Mouse (Mus musculus): ENCODE measurements around the gene Nrxn1.

DNA sequence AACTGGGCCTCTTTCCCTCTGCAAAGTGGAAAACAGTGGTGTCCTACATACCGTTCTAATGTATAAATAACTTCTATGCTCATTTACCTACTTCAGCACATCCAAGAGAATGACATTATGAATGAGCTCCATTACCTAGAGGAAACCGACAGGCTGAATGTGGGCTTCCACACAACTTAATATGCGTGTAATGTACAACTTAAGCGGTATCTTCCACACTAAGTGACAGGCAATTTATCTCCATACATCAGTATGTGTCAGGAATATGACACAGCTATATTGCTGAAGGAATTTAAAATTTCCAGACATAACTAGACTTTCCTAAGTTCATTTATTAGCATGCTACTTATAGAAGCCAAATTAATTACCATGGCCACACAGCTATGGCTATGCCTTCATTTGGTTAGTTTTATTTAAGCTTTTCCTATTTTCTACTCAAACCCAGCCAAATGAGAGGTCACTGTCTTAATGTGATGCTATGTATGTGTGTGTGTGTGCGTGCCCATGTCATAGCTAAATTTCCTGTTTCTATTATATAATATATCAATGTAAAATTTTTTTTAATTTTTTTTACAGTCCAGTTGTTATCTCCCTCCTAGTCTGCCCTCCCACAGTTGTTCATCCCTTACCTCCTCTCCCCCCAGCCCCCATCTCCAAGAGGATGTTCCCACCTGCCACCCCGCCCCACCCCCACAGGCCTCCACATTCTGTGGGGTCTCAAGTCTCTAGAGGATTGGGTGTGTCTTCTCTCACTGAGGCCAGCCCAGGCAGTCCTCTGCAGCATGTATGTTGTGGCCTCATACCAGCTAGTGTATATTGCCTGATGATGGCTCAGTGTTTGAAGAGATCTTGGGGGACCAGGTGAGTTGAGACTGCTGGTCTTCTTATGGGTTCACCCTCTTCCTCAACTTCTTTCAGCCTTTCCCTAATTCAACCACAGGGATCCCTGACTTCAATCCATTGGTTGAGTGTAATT is 186.5 kb downstream of the Nrxn1 start:
- TF ChIP-seq POLR2A (IDR thresholded peaks at IDR 0.05; ENCODE audit: insufficient read length, low read depth) (no peak), CEBPB (IDR thresholded peaks at IDR 0.05; ENCODE audit: insufficient read depth, poor library complexity, severe bottlenecking) (no peak), USF1 (IDR thresholded peaks at IDR 0.05; ENCODE audit: low read depth) (no peak), TCF12 (IDR thresholded peaks at IDR 0.05; ENCODE audit: insufficient read depth, poor library complexity, severe bottlenecking) (no peak), TCF3 (IDR thresholded peaks at IDR 0.05; ENCODE audit: insufficient read length, low read depth) (no peak), E2F4 (IDR thresholded peaks at IDR 0.05; ENCODE audit: insufficient read depth) (no peak), MYOG (IDR thresholded peaks at IDR 0.05; ENCODE audit: control insufficient read depth in 1 of 3, insufficient read depth in 1 of 3, insufficient read length in 2 of 3, low read depth in 2 of 3) (no peak), REST (IDR thresholded peaks at IDR 0.05; ENCODE audit: insufficient read depth, insufficient read length) (no peak)
